Mouse (Mus musculus): ENCODE data around the gene Gm29289.
"Not testable (repeated sequence)": the region's sequence is repeated elsewhere in the genome, so short reads cannot be mapped to it uniquely, and the experiment has no call there.

The Gm29289 gene

DNA sequence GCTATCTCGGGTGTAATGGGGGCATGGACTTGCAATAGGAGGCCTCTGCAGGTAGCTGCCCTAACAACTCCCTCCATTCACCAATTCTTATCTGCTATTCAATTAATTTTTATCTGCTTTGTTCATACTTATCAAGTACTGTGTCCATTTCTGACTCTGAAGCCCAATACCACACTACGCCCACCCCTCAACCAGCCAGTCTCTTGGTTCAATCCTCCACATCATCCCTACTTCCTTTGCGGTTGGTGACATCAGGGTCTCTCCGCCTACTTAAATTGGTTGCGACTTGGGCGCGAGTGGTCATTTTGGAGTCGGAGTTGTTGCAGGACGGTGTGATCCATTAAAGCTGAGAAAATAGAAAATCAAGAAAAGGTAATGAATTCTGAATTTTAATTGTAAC lies at the start of gene Gm29289:
Gene Gm29289, plus strand, starts transcription at position 301 of the 400 bp plus-strand sequence.
- in situ Hi-C loops (cut with MboI; ENCODE audit: low pct_unique_long_range_greater_than_20kb in 1 of 2, low sequenced_read_pairs in 2 of 2, unreplicated experiment in 1 of 2) = not testable (repeated sequence)

DNA sequence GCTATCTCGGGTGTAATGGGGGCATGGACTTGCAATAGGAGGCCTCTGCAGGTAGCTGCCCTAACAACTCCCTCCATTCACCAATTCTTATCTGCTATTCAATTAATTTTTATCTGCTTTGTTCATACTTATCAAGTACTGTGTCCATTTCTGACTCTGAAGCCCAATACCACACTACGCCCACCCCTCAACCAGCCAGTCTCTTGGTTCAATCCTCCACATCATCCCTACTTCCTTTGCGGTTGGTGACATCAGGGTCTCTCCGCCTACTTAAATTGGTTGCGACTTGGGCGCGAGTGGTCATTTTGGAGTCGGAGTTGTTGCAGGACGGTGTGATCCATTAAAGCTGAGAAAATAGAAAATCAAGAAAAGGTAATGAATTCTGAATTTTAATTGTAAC lies 31.7 kb upstream of the Gm29289 start, which contains the start of gene Gm10352:
Gene Gm10352, plus strand, starts transcription at position 301 of the 400 bp plus-strand sequence.
- in situ Hi-C loops (cut with MboI; ENCODE audit: low pct_unique_long_range_greater_than_20kb in 1 of 2, low sequenced_read_pairs in 2 of 2, unreplicated experiment in 1 of 2) = not testable (repeated sequence)
